Mouse (Mus musculus) small intestine, adult 2 months (tissue): ENCODE results near the gene Smc1b.

Source experiments
- CTCF ChIP-seq: fragments of 200-500 bp; IDR thresholded peaks from 2 replicates; pipeline ENCODE4 v1.5.1; 2012; ENCODE audit warnings: low read depth, mild to moderate bottlenecking, control low read depth, inconsistent platforms, low read length, moderate library complexity, mixed read lengths; ENCODE audit not compliant: insufficient replicate concordance, insufficient read length; ENCODE audit errors: extremely low read depth
- POLR2A ChIP-seq: fragments of 200-500 bp; IDR thresholded peaks from 2 replicates; pipeline ENCODE4 v1.6.1; 2012; ENCODE audit warnings: low read depth, mild to moderate bottlenecking, control low read depth, inconsistent platforms, low read length, moderate library complexity

- TF ChIP-seq CTCF, result no peak
- TF ChIP-seq POLR2A, result no peak
Observed at GRCm38 (mm10) chr15:85055186-85055585, 76.6 kb downstream of the Smc1b start.
